13 mouse cellular contexts compared by ENCODE assay signal in the genomic region with DNA sequence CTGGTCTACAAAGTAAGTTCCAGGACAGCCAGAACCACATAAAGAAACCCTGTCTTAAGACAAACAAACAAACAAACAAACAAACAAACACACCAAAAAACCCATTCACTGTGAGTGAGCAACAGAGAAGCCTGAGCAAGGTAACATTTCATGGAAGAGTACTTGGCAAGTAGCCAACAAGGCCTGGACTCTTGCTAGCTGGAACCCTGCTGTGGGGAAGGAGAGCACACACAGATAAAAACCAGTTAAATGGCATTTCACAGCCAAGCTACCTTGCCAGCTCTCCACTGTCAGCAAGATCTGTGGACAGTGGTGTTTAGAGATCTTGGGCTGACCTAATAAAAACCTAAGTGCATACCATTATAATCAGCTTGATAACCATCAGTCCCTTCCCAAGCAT. TPM values are rescaled to one million over a fixed set of nuclear protein-coding genes. Genes with fewer than 3 reads are reported as not detected.
DNase-seq lines count a peak whose midpoint lies in the region; ATAC-seq lines count a peak whose summit lies in the region.
"Had no signal": no experiment of that assay in that cellular context is flagged by ENCODE, and none has a peak within 500 bp of the region (broad histone marks: within the 10 kb centered on the region; RNA-seq: fewer than 3 reads in every experiment).

No protein-coding gene starts in this region.

- H3K27me3 ChIP-seq in heart, embryonic 14.5 days (ENCODE audit: control insufficient read depth, insufficient read depth, low read length): no peaks in the 10 kb centered on the region
- no peaks in the 10 kb centered on the region for H3K27me3 ChIP-seq in midbrain, embryonic 14.5 days (ENCODE audit: control insufficient read depth, insufficient read depth, low read length)
- H3K27me3 ChIP-seq in midbrain, embryonic 16.5 days (ENCODE audit: control insufficient read depth, insufficient read depth, low read depth, low read length): no peaks in the 10 kb centered on the region
- H3K27me3 ChIP-seq: CH12.LX; stomach, embryonic 15.5 days had no signal

- H3K36me3 ChIP-seq in heart, embryonic 14.5 days (ENCODE audit: control insufficient read depth, insufficient read depth, low read length): no peaks in the 10 kb centered on the region
- H3K36me3 ChIP-seq in midbrain, embryonic 14.5 days (ENCODE audit: control insufficient read depth, insufficient read depth, low read length): no peaks in the 10 kb centered on the region
- H3K36me3 ChIP-seq in midbrain, embryonic 16.5 days (ENCODE audit: control insufficient read depth, insufficient read depth, low read length): no peaks in the 10 kb centered on the region
- H3K36me3 ChIP-seq: stomach, embryonic 15.5 days had no signal

- H3K4me3 ChIP-seq in heart, embryonic 14.5 days (ENCODE audit: control insufficient read depth in 1 of 2, insufficient read depth in 1 of 2, low read depth in 1 of 2, low read length in 2 of 2): no peak overlapping the region
- no peak overlapping the region for H3K4me3 ChIP-seq in midbrain, embryonic 14.5 days (replicated peaks; ENCODE audit: low read depth, low read length)
- H3K4me3 ChIP-seq in midbrain, embryonic 16.5 days (ENCODE audit: low read depth, low read length): no peak overlapping the region
- H3K4me3 ChIP-seq: myocyte; stomach, embryonic 15.5 days had no signal

- H3K9me3 ChIP-seq in heart, embryonic 14.5 days (ENCODE audit: control insufficient read depth, low read length): no peaks in the 10 kb centered on the region
- no peaks in the 10 kb centered on the region for H3K9me3 ChIP-seq in midbrain, embryonic 14.5 days (ENCODE audit: control insufficient read depth, low read length)
- H3K9me3 ChIP-seq in midbrain, embryonic 16.5 days (replicated peaks; ENCODE audit: control insufficient read depth, low read length, poor library complexity, severe bottlenecking): no peaks in the 10 kb centered on the region
- H3K9me3 ChIP-seq: stomach, embryonic 15.5 days had no signal

- H3K4me2 ChIP-seq in heart, embryonic 14.5 days (ENCODE audit: low read length): peak overlapping the region; percentile 45; the same call in 1 of the 2 replicates
- no peak overlapping the region for H3K4me2 ChIP-seq in midbrain, embryonic 14.5 days (ENCODE audit: low read length)
- no peak overlapping the region for H3K4me2 ChIP-seq in midbrain, embryonic 16.5 days (ENCODE audit: low read length)
- H3K4me2 ChIP-seq: stomach, embryonic 15.5 days had no signal

- H3K4me1 ChIP-seq in heart, embryonic 14.5 days (ENCODE audit: control insufficient read depth in 2 of 2, insufficient read depth in 2 of 2, low read length in 2 of 2): peaks cover 35 to 83% of the 10 kb centered on the region in 2 experiments
- peaks cover 3% of the 10 kb centered on the region; the same call in 1 of the 2 replicates for H3K4me1 ChIP-seq in midbrain, embryonic 14.5 days (ENCODE audit: control insufficient read depth, insufficient read depth, low read length)
- H3K4me1 ChIP-seq in midbrain, embryonic 16.5 days (ENCODE audit: control insufficient read depth, insufficient read depth, low read length): peaks cover 15% of the 10 kb centered on the region; the same call in 1 of the 2 replicates

- intact Hi-C loops in left cerebral cortex, postnatal 10 days (cut with DNase I): no loop called here

- DNase-seq in heart, adult 8-10 months (ENCODE audit: low spot score): no peak
- peak; percentile 33 for DNase-seq in midbrain, embryonic 14.5 days
- DNase-seq in cerebellum, adult 9-11 months: peak; percentile 67
- no peak for DNase-seq in ovary, postnatal 36 days (ENCODE audit: low spot score)
- DNase-seq in left cerebral cortex, postnatal 10 days (ENCODE audit: extremely low spot score in 1 of 2, low spot score in 2 of 2): no peak
- DNase-seq: adrenal gland, postnatal 14 days; kidney, adult 11 months; thymus, postnatal 4 days had no signal

- H3K9ac ChIP-seq in heart, embryonic 14.5 days (ENCODE audit: low read length): no peak overlapping the region
- no peak overlapping the region for H3K9ac ChIP-seq in midbrain, embryonic 14.5 days (replicated peaks; ENCODE audit: low read length)
- no peak overlapping the region for H3K9ac ChIP-seq in midbrain, embryonic 16.5 days (ENCODE audit: low read depth, low read length)
- H3K9ac ChIP-seq: stomach, embryonic 15.5 days had no signal

- peak overlapping the region; percentile 95 to 96 for H3K27ac ChIP-seq in heart, embryonic 14.5 days (replicated peaks in 1 of 2; ENCODE audit: control insufficient read depth in 1 of 2, insufficient read depth in 1 of 2, low read depth in 2 of 2, low read length in 2 of 2)
- H3K27ac ChIP-seq in midbrain, embryonic 14.5 days (replicated peaks; ENCODE audit: low read depth, low read length): no peak overlapping the region
- H3K27ac ChIP-seq in midbrain, embryonic 16.5 days (ENCODE audit: low read length): no peak overlapping the region
- H3K27ac ChIP-seq: stomach, embryonic 15.5 days had no signal

- ATAC-seq in heart, embryonic 14.5 days (ENCODE audit: insufficient number of reproducible peaks, insufficient read depth, low FRiP score, low read depth): no peak
- no peak for ATAC-seq in midbrain, embryonic 14.5 days (ENCODE audit: low FRiP score, low TSS enrichment)
- ATAC-seq in midbrain, embryonic 16.5 days: no peak

RNA-seq across cellular contexts. Expression of a gene that starts 30.4 kb away (rescaled TPM):
- 16.7 and 18.0 TPM in 2 replicates for polyA plus RNA-seq in heart, embryonic 14.5 days (2014; fragmentation: Nextera tagmentation; extraction: Ambion mirVana)
- total RNA-seq in heart, adult 8-10 months (2022): 10 to 100 TPM; 30.2 to 38.1 (median 35.6) TPM
- polyA plus RNA-seq in midbrain, embryonic 14.5 days (2014; fragmentation: Nextera tagmentation; extraction: Ambion mirVana): 35.4 and 41.5 TPM in 2 replicates
- 32.2 and 34.7 TPM in 2 replicates for polyA plus RNA-seq in midbrain, embryonic 16.5 days (2015; fragmentation: Nextera tagmentation; extraction: Ambion mirVana)
- total RNA-seq in left cerebral cortex, postnatal 10 days (2021): 100 to 1,000 TPM; 145 to 147 TPM

Comparison
In these comparisons a context has a peak if more than half of its experiments do, and no peak if none do; other contexts are left out.
1. H3K27ac ChIP-seq: peak in heart, embryonic 14.5 days (2 of 2); none in midbrain, embryonic 14.5 days (single experiment) and midbrain, embryonic 16.5 days (single experiment).
2. DNase-seq: peak in midbrain, embryonic 14.5 days (single experiment) and cerebellum, adult 9-11 months (single experiment); none in heart, adult 8-10 months (single experiment), ovary, postnatal 36 days (single experiment) and left cerebral cortex, postnatal 10 days (0 of 2).